Mouse (Mus musculus) forebrain, embryonic 11.5 days (tissue): ENCODE results near the gene Atp6v0a1. TPM values are rescaled to one million over a fixed set of nuclear protein-coding genes. Genes with fewer than 3 reads are reported as not detected.

ENCODE experiments used
- ATAC-seq: fragments of 200-750 bp; cut with Nextera tagmentation; replicated peaks from 2 replicates; pipeline ENCODE4 v1.8.0; 2017; ENCODE audit warnings: moderate TSS enrichment; ENCODE audit not compliant: low FRiP score
- DNase-seq: peaks from one replicate; pipeline ENCODE4 v3.0.0-alpha.2; 2017; ENCODE audit warnings: low spot score
- H3K27ac ChIP-seq: fragments of 300-500 bp; sonication (generic); 2 replicates; pipeline ENCODE4 v1.5.1; 2014; ENCODE audit warnings: low read depth, low read length
- H3K27me3 ChIP-seq: fragments of 300-500 bp; sonication (generic); 2 replicates; pipeline ENCODE4 v1.6.1; 2014; ENCODE audit warnings: mild to moderate bottlenecking, low read length, mixed read lengths; ENCODE audit not compliant: control insufficient read depth, insufficient read depth
- H3K36me3 ChIP-seq: fragments of 300-500 bp; sonication (generic); 2 replicates; pipeline ENCODE4 v1.6.1; 2014; ENCODE audit warnings: mild to moderate bottlenecking, low read length, moderate library complexity, mixed read lengths; ENCODE audit not compliant: control insufficient read depth, insufficient read depth
- H3K4me1 ChIP-seq: fragments of 300-500 bp; sonication (generic); replicated peaks from 2 replicates; pipeline ENCODE4 v1.6.1; 2014; ENCODE audit warnings: low read length, mixed read lengths; ENCODE audit not compliant: control insufficient read depth, insufficient read depth
- H3K4me2 ChIP-seq: fragments of 300-500 bp; sonication (generic); 2 replicates; pipeline ENCODE4 v1.6.1; 2014; ENCODE audit warnings: low read depth, mild to moderate bottlenecking, low read length, moderate library complexity, mixed read lengths; ENCODE audit not compliant: severe bottlenecking
- H3K4me3 ChIP-seq: fragments of 300-500 bp; sonication (generic); 2 replicates; pipeline ENCODE4 v1.5.1; 2014; ENCODE audit warnings: low read depth, low read length
- H3K9ac ChIP-seq: fragments of 300-500 bp; sonication (generic); 2 replicates; pipeline ENCODE4 v1.6.1; 2014; ENCODE audit warnings: low read length
- H3K9me3 ChIP-seq: fragments of 300-500 bp; sonication (generic); 2 replicates; pipeline ENCODE4 v1.6.1; 2016; ENCODE audit warnings: low read length, mixed read lengths; ENCODE audit not compliant: control insufficient read depth
- WGBS: fragments of 180-500 bp; shearing (Covaris S2); extraction: QIAGEN DNeasy Blood & Tissue Kit; methylation state at CpG from one replicate; pipeline ENCODE4 v1.1.7; 2014; 5-methylcytosine and 5-hydroxymethylcytosine counted together
- polyA plus RNA-seq: library from polyadenylated mRNA; unstranded; fragments of >200 nt; fragmentation: Nextera tagmentation; extraction: Ambion mirVana; gene quantifications from 2 replicates; pipeline ENCODE4 v1.2.1, GENCODE M21; 2014

Gene Atp6v0a1
- polyA plus RNA-seq, 1 experiment from 2014 or later: 47.0 TPM

GRCm38 (mm10) chr11:101070987-101071386 is 61.7 kb downstream of the Atp6v0a1 start:
- Histone ChIP-seq H3K27ac (no peak overlapping the region), H3K36me3 (no peaks in the 10 kb centered on the region), H3K27me3 (peaks cover 9% of the 10 kb centered on the region), H3K4me1 (0 out of 2 replicates have a peak, but pooled peaks cover 3% of the 10 kb centered on the region), H3K4me3 (peak overlapping the region; percentile 76; the same call in 1 of the 2 replicates), H3K9me3 (no peaks in the 10 kb centered on the region), H3K4me2 (peak overlapping the region; percentile 98), H3K9ac (peak overlapping the region; percentile 8; the same call in 1 of the 2 replicates)
- no peak for ATAC-seq
- no peak for DNase-seq
- 64% methylated on average over 6 of the region's 6 CpGs for WGBS

GRCm38 (mm10) chr11:101071810-101072428 is 62.7 kb downstream of the Atp6v0a1 start:
- H3K9me3 ChIP-seq: no peaks in the 10 kb centered on the region
- peaks cover 9% of the 10 kb centered on the region for H3K27me3 ChIP-seq
- WGBS: 70% methylated on average over 14 of the region's 14 CpGs
- no peaks in the 10 kb centered on the region for H3K36me3 ChIP-seq
- ATAC-seq (no peak), DNase-seq (no peak)
- no peak overlapping the region for H3K9ac ChIP-seq
- H3K27ac ChIP-seq: no peak overlapping the region
- H3K4me3 ChIP-seq: no peak overlapping the region
- H3K4me2 ChIP-seq: no peak overlapping the region
- 0 out of 2 replicates have a peak, but pooled peaks cover 3% of the 10 kb centered on the region for H3K4me1 ChIP-seq

- Histone ChIP-seq H3K36me3 (no peaks in the 10 kb centered on the region), H3K9ac (no peak within 1 kb of the TSS), H3K4me3 (no peak within 1 kb of the TSS), H3K9me3 (no peaks in the 10 kb centered on the region), H3K27ac (no peak within 1 kb of the TSS), H3K4me1 (peaks cover 6% of the 10 kb centered on the region; the same call in 1 of the 2 replicates), H3K27me3 (peaks cover 42% of the 10 kb centered on the region), H3K4me2 (no peak within 1 kb of the TSS)
- 68% methylated on average over 9 of the region's 9 CpGs for WGBS
- DNase-seq (no peak), ATAC-seq (no peak)
These were observed 68.9 kb downstream of the Atp6v0a1 start, which contains the start of gene Hsd17b1 for GRCm38 (mm10) chr11:101078121-101078520. Gene Hsd17b1, plus strand, starts transcription at chr11:101078411.

GRCm38 (mm10) chr11:101079746-101080145 is 70.5 kb downstream of the Atp6v0a1 start:
- Histone ChIP-seq H3K4me2 (no peak overlapping the region), H3K27ac (no peak overlapping the region), H3K4me1 (peaks cover 9% of the 10 kb centered on the region; the same call in 1 of the 2 replicates), H3K36me3 (no peaks in the 10 kb centered on the region), H3K9me3 (no peaks in the 10 kb centered on the region), H3K4me3 (no peak overlapping the region), H3K9ac (no peak overlapping the region), H3K27me3 (peaks cover 42% of the 10 kb centered on the region)
- 3% methylated on average over 27 of the region's 27 CpGs for WGBS
- no peak for ATAC-seq
- no peak for DNase-seq

GRCm38 (mm10) chr11:101080421-101080820 is 71.2 kb downstream of the Atp6v0a1 start:
- ATAC-seq (no peak), DNase-seq (no peak)
- peaks cover 9% of the 10 kb centered on the region; the same call in 1 of the 2 replicates for H3K4me1 ChIP-seq
- no peaks in the 10 kb centered on the region for H3K36me3 ChIP-seq
- H3K27ac ChIP-seq: no peak overlapping the region
- H3K9ac ChIP-seq: no peak overlapping the region
- WGBS: 63% methylated on average over 5 of the region's 5 CpGs
- no peak overlapping the region for H3K4me2 ChIP-seq
- no peak overlapping the region for H3K4me3 ChIP-seq
- no peaks in the 10 kb centered on the region for H3K9me3 ChIP-seq
- peaks cover 42% of the 10 kb centered on the region for H3K27me3 ChIP-seq

GRCm38 (mm10) chr11:101081659-101082058 is 72.4 kb downstream of the Atp6v0a1 start:
- 4% methylated on average over 10 of the region's 10 CpGs for WGBS
- H3K4me3 ChIP-seq: peak overlapping the region; percentile 87
- H3K27me3 ChIP-seq: peaks cover 42% of the 10 kb centered on the region
- H3K9me3 ChIP-seq: no peaks in the 10 kb centered on the region
- H3K36me3 ChIP-seq: no peaks in the 10 kb centered on the region
- H3K4me2 ChIP-seq: peak overlapping the region; percentile 99
- peak overlapping the region; percentile 96 for H3K9ac ChIP-seq
- no peak overlapping the region for H3K27ac ChIP-seq
- H3K4me1 ChIP-seq: peaks cover 18% of the 10 kb centered on the region
- no peak for ATAC-seq
- DNase-seq: no peak

- peak within 1 kb of the TSS; percentile 96 for H3K9ac ChIP-seq
- no peaks in the 10 kb centered on the region for H3K36me3 ChIP-seq
- H3K4me1 ChIP-seq: peaks cover 21% of the 10 kb centered on the region
- no peaks in the 10 kb centered on the region for H3K9me3 ChIP-seq
- under 1% methylated on average over 51 of the region's 51 CpGs for WGBS
- DNase-seq: peak; percentile 96
- peak within 1 kb of the TSS; percentile 99 for H3K4me2 ChIP-seq
- ATAC-seq: peak; percentile 85
- H3K4me3 ChIP-seq: peak within 1 kb of the TSS; percentile 87
- peaks cover 39% of the 10 kb centered on the region for H3K27me3 ChIP-seq
- H3K27ac ChIP-seq: peak within 1 kb of the TSS; percentile 71
These were observed 73.2 kb downstream of the Atp6v0a1 start, which contains the start of gene Coasy for GRCm38 (mm10) chr11:101082208-101083082. Gene Coasy, plus strand, starts transcription at chr11:101082565.

GRCm38 (mm10) chr11:101083083-101083697 is 73.9 kb downstream of the Atp6v0a1 start:
- Histone ChIP-seq H3K9me3 (no peaks in the 10 kb centered on the region), H3K4me1 (peaks cover 25% of the 10 kb centered on the region), H3K27me3 (peaks cover 35% of the 10 kb centered on the region), H3K9ac (peak overlapping the region; percentile 96), H3K4me2 (peak overlapping the region; percentile 99), H3K36me3 (no peaks in the 10 kb centered on the region), H3K4me3 (peak overlapping the region; percentile 87), H3K27ac (peak overlapping the region; percentile 71; the same call in 1 of the 2 replicates)
- ATAC-seq: peak; percentile 1; the same call in 1 of the 2 replicates
- no peak for DNase-seq
- WGBS: 39% methylated on average over 19 of the region's 19 CpGs
